Mouse (Mus musculus) telencephalon, adult 2 months (tissue): Measurements from ENCODE around the gene Ptpre.

Source experiments
- DNase-seq: peaks from one replicate; pipeline ENCODE4 v3.0.0-alpha.2; 2011; ENCODE audit warnings: low read depth, low spot score

The Ptpre gene

GRCm38 (mm10) chr7:135578715-135579325, 41.5 kb downstream of the Ptpre start:
- DNase-seq = no peak

GRCm38 (mm10) chr7:135580306-135581091, 43.2 kb downstream of the Ptpre start:
- DNase-seq = peak; percentile 65

GRCm38 (mm10) chr7:135581128-135581527, 43.8 kb downstream of the Ptpre start:
- no peak for DNase-seq

GRCm38 (mm10) chr7:135585125-135585687, 47.9 kb downstream of the Ptpre start:
- DNase-seq = no peak

GRCm38 (mm10) chr7:135586402-135586801, 49.1 kb downstream of the Ptpre start:
- DNase-seq = no peak

- no peak for DNase-seq
Observed at GRCm38 (mm10) chr7:135587821-135588575, 50.7 kb downstream of the Ptpre start.

- DNase-seq = no peak
Observed at GRCm38 (mm10) chr7:135588620-135589309, 51.5 kb downstream of the Ptpre start.

- DNase-seq = no peak
Observed at GRCm38 (mm10) chr7:135591461-135591860, 54.2 kb downstream of the Ptpre start.

GRCm38 (mm10) chr7:135593286-135593685, 56.0 kb downstream of the Ptpre start:
- DNase-seq = no peak

GRCm38 (mm10) chr7:135593825-135594224, 56.5 kb downstream of the Ptpre start:
- no peak for DNase-seq

GRCm38 (mm10) chr7:135594676-135595075, 57.4 kb downstream of the Ptpre start:
- DNase-seq = no peak

- no peak for DNase-seq
Observed at GRCm38 (mm10) chr7:135595640-135596174, 58.4 kb downstream of the Ptpre start.

- DNase-seq = no peak
Observed at GRCm38 (mm10) chr7:135597006-135597405, 59.7 kb downstream of the Ptpre start.

- DNase-seq = no peak
Observed at GRCm38 (mm10) chr7:135597604-135598289, 60.5 kb downstream of the Ptpre start.

GRCm38 (mm10) chr7:135598303-135598855, 61.1 kb downstream of the Ptpre start:
- no peak for DNase-seq

- no peak for DNase-seq
Observed at GRCm38 (mm10) chr7:135600076-135600475, 62.8 kb downstream of the Ptpre start.

GRCm38 (mm10) chr7:135601607-135602006, 64.3 kb downstream of the Ptpre start:
- DNase-seq = no peak

- no peak for DNase-seq
Observed at GRCm38 (mm10) chr7:135602265-135602664, 65.0 kb downstream of the Ptpre start.

GRCm38 (mm10) chr7:135602881-135603523, 65.7 kb downstream of the Ptpre start:
- no peak for DNase-seq
